Mouse (Mus musculus) myocyte (in vitro differentiated cells): ENCODE measurements at regions not wholly inside any gene's neighbourhood (a gene's known extent, or its start where the extent isn't known, plus 50 kb on each side); places are given as distances from the start of the nearest gene placed in this dataset.

Experiments used
- CEBPB ChIP-seq: IDR thresholded peaks from 2 replicates; pipeline ENCODE4 v1.6.1; 2011; ENCODE audit warnings: mild to moderate bottlenecking, moderate library complexity; ENCODE audit not compliant: poor library complexity, insufficient read depth, severe bottlenecking
- E2F4 ChIP-seq: IDR thresholded peaks from one replicate; pipeline ENCODE4 v1.6.1; 2011; ENCODE audit warnings: mild to moderate bottlenecking, control low read depth, moderate library complexity; ENCODE audit not compliant: insufficient read depth
- MAX ChIP-seq: IDR thresholded peaks from one replicate; pipeline ENCODE4 v1.6.1; 2011; ENCODE audit warnings: low read depth, mild to moderate bottlenecking, control low read depth
- MYOD1 ChIP-seq, 3 experiments: IDR thresholded peaks; one replicate each; pipeline ENCODE4 v1.6.1; 2011; ENCODE audit warnings: control low read depth in 2 of 3, low read depth in 2 of 3, mild to moderate bottlenecking in 2 of 3, moderate library complexity in 1 of 3; ENCODE audit not compliant: insufficient read length in 2 of 3, control insufficient read depth in 1 of 3
- POLR2A ChIP-seq: IDR thresholded peaks from one replicate; pipeline ENCODE4 v1.6.1; 2011; ENCODE audit warnings: low read depth, mild to moderate bottlenecking, control low read depth, moderate library complexity; ENCODE audit not compliant: insufficient read length
- POLR2AphosphoS2 ChIP-seq: IDR thresholded peaks from one replicate; pipeline ENCODE4 v1.6.1; 2011; ENCODE audit warnings: low read depth, control low read depth; ENCODE audit not compliant: insufficient read length
- REST ChIP-seq: IDR thresholded peaks from one replicate; pipeline ENCODE4 v1.6.1; 2011; ENCODE audit warnings: mild to moderate bottlenecking, control low read depth, moderate library complexity; ENCODE audit not compliant: insufficient read depth, insufficient read length
- TCF3 ChIP-seq: IDR thresholded peaks from one replicate; pipeline ENCODE4 v1.6.1; 2011; ENCODE audit warnings: low read depth, control low read depth; ENCODE audit not compliant: insufficient read length
- USF1 ChIP-seq: IDR thresholded peaks from one replicate; pipeline ENCODE4 v1.6.1; 2011; ENCODE audit warnings: low read depth, mild to moderate bottlenecking, control low read depth, moderate library complexity

GRCm38 (mm10) chr12:79887225-79887886, 225.5 kb downstream of the Zfp36l1 start:
- no peak for TF ChIP-seq POLR2AphosphoS2
- TF ChIP-seq POLR2A: peak; percentile 61
- no peak for TF ChIP-seq E2F4
- TF ChIP-seq MYOD1 (IDR thresholded peaks at IDR 0.05; ENCODE audit: control insufficient read depth in 1 of 3, insufficient read length in 2 of 3, low read depth in 2 of 3): no peak
- TF ChIP-seq REST: no peak
- no peak for TF ChIP-seq CEBPB
- TF ChIP-seq TCF3: no peak
- no peak for TF ChIP-seq MAX
- TF ChIP-seq USF1: no peak
